Mouse (Mus musculus): ENCODE measurements at regions not wholly inside any gene's neighbourhood (a gene's known extent, or its start where the extent isn't known, plus 50 kb on each side); places are given as distances from the start of the nearest gene placed in this dataset.

DNA sequence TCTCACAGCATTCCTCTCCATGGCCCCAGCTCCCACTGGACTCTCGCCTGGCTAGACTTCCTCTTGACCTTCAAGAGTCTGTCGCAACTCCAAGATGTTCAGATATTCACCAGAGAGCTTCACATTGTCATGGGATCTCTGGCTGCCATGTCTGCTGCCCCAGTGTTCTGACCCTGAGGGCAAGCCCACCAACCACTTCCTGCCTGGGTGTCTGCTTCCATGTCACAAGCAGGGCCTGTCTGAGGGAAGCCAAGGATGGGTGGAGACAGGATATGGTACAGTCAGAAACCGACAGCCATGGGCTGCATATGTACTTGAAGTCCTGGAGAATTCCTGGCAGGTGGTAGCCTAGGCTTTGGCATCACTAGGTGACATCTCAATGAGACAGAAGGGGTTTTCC lies 69.8 kb downstream of the Lsm3 start:
- H3K27me3 ChIP-seq (ENCODE audit: control insufficient read depth, insufficient read depth, low read length): no peaks in the 10 kb centered on the region
- no peak overlapping the region for H3K27ac ChIP-seq (replicated peaks; ENCODE audit: low read depth, low read length)
- no peaks in the 10 kb centered on the region for H3K36me3 ChIP-seq (replicated peaks; ENCODE audit: control insufficient read depth, insufficient read depth, low read depth, low read length)
- WGBS: 66% methylated on average over 3 of the region's 3 CpGs
- H3K4me1 ChIP-seq (ENCODE audit: control insufficient read depth, insufficient read depth, low read length): no peaks in the 10 kb centered on the region
- H3K9me3 ChIP-seq (replicated peaks; ENCODE audit: control insufficient read depth, low read length): no peaks in the 10 kb centered on the region
- ATAC-seq (replicated peaks; ENCODE audit: insufficient number of reproducible peaks, low FRiP score, low TSS enrichment, low read depth) (no peak), DNase-seq (ENCODE audit: low spot score) (no peak)
- no peak overlapping the region for H3K9ac ChIP-seq (replicated peaks; ENCODE audit: low read length)
- H3K4me2 ChIP-seq (ENCODE audit: low read depth, low read length): no peak overlapping the region
- no peak overlapping the region for H3K4me3 ChIP-seq (ENCODE audit: low read depth, low read length)

DNA sequence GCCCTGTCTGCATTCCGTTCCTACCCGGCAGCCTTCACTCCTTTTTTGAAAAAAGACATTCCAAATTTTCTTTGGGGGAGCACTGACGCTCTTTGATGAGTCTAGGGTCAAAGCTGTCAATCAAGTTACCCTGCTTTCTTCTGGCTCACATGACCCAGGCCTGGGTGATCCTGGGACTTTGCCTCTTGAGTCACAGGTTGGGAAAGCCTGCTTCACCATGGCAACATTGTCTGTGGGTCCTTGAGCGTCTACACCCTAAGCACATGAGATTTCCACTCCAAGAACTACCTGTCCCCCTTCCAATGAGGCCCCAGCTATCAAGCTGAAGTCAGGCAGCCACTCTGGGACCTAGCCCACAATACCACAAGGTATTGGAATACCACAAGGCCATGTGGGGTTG lies 73.5 kb downstream of the Lsm3 start:
- DNase-seq (ENCODE audit: low spot score): no peak
- H3K4me3 ChIP-seq (ENCODE audit: low read depth, low read length): no peak overlapping the region
- H3K4me2 ChIP-seq (ENCODE audit: low read depth, low read length): no peak overlapping the region
- no peak for ATAC-seq (replicated peaks; ENCODE audit: insufficient number of reproducible peaks, low FRiP score, low TSS enrichment, low read depth)
- WGBS: 54% methylated on average over 4 of the region's 4 CpGs
- H3K9ac ChIP-seq (replicated peaks; ENCODE audit: low read length): no peak overlapping the region
- H3K27ac ChIP-seq (replicated peaks; ENCODE audit: low read depth, low read length): no peak overlapping the region
- no peaks in the 10 kb centered on the region for H3K27me3 ChIP-seq (ENCODE audit: control insufficient read depth, insufficient read depth, low read length)
- no peaks in the 10 kb centered on the region for H3K4me1 ChIP-seq (ENCODE audit: control insufficient read depth, insufficient read depth, low read length)
- no peaks in the 10 kb centered on the region for H3K36me3 ChIP-seq (replicated peaks; ENCODE audit: control insufficient read depth, insufficient read depth, low read depth, low read length)
- no peaks in the 10 kb centered on the region for H3K9me3 ChIP-seq (replicated peaks; ENCODE audit: control insufficient read depth, low read length)

DNA sequence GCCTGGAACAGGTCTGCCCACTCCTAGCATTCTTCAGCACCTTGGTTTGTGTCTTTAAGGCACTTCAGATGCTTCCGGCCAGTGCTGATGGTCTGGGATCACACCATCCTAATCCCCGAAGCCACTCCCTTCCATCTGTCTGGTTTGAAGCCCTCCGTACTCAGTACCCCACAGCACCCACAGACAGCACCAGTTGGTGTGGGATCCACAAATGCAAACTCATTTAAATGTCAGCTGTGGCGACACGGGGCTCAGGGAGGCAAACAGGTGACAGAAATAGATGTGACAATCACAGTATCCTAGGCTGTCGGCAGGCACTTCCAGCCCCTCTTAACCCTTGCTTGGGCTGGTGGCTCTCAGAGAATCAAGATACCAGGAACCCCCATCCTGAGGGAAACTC lies 74.7 kb downstream of the Lsm3 start:
- Histone ChIP-seq H3K9me3 (replicated peaks; ENCODE audit: control insufficient read depth, low read length) (no peaks in the 10 kb centered on the region), H3K9ac (replicated peaks; ENCODE audit: low read length) (no peak overlapping the region)
- WGBS: 58% methylated on average over 6 of the region's 6 CpGs

DNA sequence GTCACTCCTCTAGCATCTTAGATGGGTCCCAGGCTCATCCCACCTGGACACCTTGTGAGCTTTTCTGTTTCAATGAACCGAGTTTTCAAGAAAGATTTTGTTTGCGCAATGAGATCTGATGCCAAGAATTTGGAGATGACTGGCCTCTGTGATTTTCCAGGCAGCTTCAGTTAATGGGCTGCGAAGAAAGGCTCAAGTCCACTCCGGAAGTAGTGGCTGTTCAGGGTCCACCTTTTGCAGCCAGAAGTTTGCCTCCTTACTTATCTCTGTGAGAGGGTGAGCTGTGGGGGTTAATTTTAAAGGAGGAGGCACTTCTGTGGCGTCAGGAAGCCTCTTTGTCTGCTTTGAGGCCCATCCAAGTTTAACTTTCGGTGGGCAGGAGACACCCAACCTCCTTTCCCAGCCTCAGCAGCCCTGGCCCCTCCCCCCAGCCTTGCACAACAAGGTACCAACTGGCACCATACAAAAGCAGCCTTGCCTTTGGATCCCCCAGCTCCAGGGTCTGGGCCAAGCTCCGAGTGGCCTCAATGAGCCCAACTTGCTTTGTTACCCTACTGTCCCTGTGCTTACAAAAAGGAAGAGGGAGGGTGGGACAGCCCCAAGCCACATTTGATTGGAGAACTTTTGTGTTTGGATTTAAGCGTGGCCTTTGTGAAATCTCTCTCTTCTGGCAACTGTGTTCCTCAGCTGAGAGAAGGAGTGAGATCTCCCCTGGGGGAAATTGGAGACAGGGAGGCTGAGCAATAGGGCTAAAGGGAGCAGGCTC lies 75.3 kb downstream of the Lsm3 start:
- 44% methylated on average over 8 of the region's 8 CpGs for WGBS

More for the DNA sequence above, 74.7 kb downstream of the Lsm3 start:
- no peaks in the 10 kb centered on the region for H3K4me1 ChIP-seq (ENCODE audit: control insufficient read depth, insufficient read depth, low read length)
- no peak overlapping the region for H3K4me3 ChIP-seq (ENCODE audit: low read depth, low read length)
- no peaks in the 10 kb centered on the region for H3K36me3 ChIP-seq (replicated peaks; ENCODE audit: control insufficient read depth, insufficient read depth, low read depth, low read length)
- H3K27ac ChIP-seq (replicated peaks; ENCODE audit: low read depth, low read length): no peak overlapping the region
- no peak overlapping the region for H3K4me2 ChIP-seq (ENCODE audit: low read depth, low read length)
- ATAC-seq (replicated peaks; ENCODE audit: insufficient number of reproducible peaks, low FRiP score, low TSS enrichment, low read depth): no peak
- no peak for DNase-seq (ENCODE audit: low spot score)
- no peaks in the 10 kb centered on the region for H3K27me3 ChIP-seq (ENCODE audit: control insufficient read depth, insufficient read depth, low read length)

DNA sequence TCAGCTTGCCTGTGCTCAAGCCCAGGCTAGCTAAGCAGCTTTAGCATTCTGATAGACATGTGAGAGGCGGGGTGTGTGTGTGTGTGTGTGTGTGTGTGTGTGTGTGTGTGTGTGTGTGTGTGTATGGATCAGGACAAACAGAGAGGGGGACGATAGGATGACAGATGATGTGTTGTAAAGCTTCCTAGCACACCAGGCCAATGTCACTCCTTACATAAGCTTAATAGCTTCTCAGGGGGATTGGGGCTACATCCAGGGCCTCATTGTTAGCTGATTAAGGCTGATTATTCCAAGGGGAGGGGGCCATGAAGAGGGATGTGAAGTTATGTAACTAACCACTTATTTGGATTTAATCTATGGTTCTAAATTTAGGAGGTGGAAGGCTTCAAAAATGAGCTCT lies 76.9 kb downstream of the Lsm3 start:
- Histone ChIP-seq H3K36me3 (replicated peaks; ENCODE audit: control insufficient read depth, insufficient read depth, low read depth, low read length) (no peaks in the 10 kb centered on the region), H3K4me3 (ENCODE audit: low read depth, low read length) (no peak overlapping the region), H3K27ac (replicated peaks; ENCODE audit: low read depth, low read length) (no peak overlapping the region), H3K4me2 (ENCODE audit: low read depth, low read length) (no peak overlapping the region), H3K4me1 (ENCODE audit: control insufficient read depth, insufficient read depth, low read length) (no peaks in the 10 kb centered on the region), H3K9me3 (replicated peaks; ENCODE audit: control insufficient read depth, low read length) (no peaks in the 10 kb centered on the region), H3K9ac (replicated peaks; ENCODE audit: low read length) (no peak overlapping the region), H3K27me3 (ENCODE audit: control insufficient read depth, insufficient read depth, low read length) (no peaks in the 10 kb centered on the region)
- DNase-seq (ENCODE audit: low spot score) (no peak), ATAC-seq (replicated peaks; ENCODE audit: insufficient number of reproducible peaks, low FRiP score, low TSS enrichment, low read depth) (no peak)
- WGBS: 61% methylated on average over 2 of the region's 2 CpGs

More for the DNA sequence above, 75.3 kb downstream of the Lsm3 start:
- Histone ChIP-seq H3K4me1 (ENCODE audit: control insufficient read depth, insufficient read depth, low read length) (no peaks in the 10 kb centered on the region), H3K9me3 (replicated peaks; ENCODE audit: control insufficient read depth, low read length) (no peaks in the 10 kb centered on the region), H3K4me2 (ENCODE audit: low read depth, low read length) (no peak overlapping the region), H3K4me3 (ENCODE audit: low read depth, low read length) (no peak overlapping the region), H3K27me3 (ENCODE audit: control insufficient read depth, insufficient read depth, low read length) (no peaks in the 10 kb centered on the region), H3K9ac (replicated peaks; ENCODE audit: low read length) (no peak overlapping the region), H3K27ac (replicated peaks; ENCODE audit: low read depth, low read length) (no peak overlapping the region), H3K36me3 (replicated peaks; ENCODE audit: control insufficient read depth, insufficient read depth, low read depth, low read length) (no peaks in the 10 kb centered on the region)
- DNase-seq (ENCODE audit: low spot score): no peak
- no peak for ATAC-seq (replicated peaks; ENCODE audit: insufficient number of reproducible peaks, low FRiP score, low TSS enrichment, low read depth)

- 61% methylated on average over 10 of the region's 10 CpGs for WGBS
- Histone ChIP-seq H3K9me3 (replicated peaks; ENCODE audit: control insufficient read depth, low read length) (no peaks in the 10 kb centered on the region), H3K27me3 (ENCODE audit: control insufficient read depth, insufficient read depth, low read length) (no peaks in the 10 kb centered on the region), H3K27ac (replicated peaks; ENCODE audit: low read depth, low read length) (no peak overlapping the region), H3K4me2 (ENCODE audit: low read depth, low read length) (no peak overlapping the region), H3K36me3 (replicated peaks; ENCODE audit: control insufficient read depth, insufficient read depth, low read depth, low read length) (no peaks in the 10 kb centered on the region), H3K4me1 (ENCODE audit: control insufficient read depth, insufficient read depth, low read length) (no peaks in the 10 kb centered on the region), H3K9ac (replicated peaks; ENCODE audit: low read length) (no peak overlapping the region), H3K4me3 (ENCODE audit: low read depth, low read length) (no peak overlapping the region)
- ATAC-seq (replicated peaks; ENCODE audit: insufficient number of reproducible peaks, low FRiP score, low TSS enrichment, low read depth): no peak
- DNase-seq (ENCODE audit: low spot score): no peak
Observed at GRCm38 (mm10) chr6:91598942-91599341, 83.2 kb downstream of the Lsm3 start.

DNA sequence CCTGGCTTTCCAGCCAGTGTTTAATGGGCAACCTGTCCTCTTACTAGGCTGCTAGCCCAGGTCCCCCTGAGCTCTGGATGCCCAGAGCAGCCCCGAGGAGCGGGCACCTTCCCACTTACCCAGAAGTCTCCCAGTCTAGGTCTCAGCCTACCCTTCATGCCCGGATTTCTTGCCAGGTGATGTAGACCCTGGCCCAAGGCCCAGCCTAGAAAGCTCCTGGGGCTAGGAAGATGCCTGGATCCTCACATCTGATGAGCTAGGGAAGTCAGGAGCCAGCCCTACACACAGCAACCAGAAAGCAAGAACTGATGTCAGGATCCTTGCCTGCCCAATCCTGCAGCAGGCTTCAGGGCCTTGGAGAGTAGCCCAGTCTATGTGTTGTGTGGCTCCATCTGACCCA lies 83.7 kb upstream of the Slc6a6 start:
- Histone ChIP-seq H3K27ac (replicated peaks; ENCODE audit: low read depth, low read length) (no peak overlapping the region), H3K36me3 (replicated peaks; ENCODE audit: control insufficient read depth, insufficient read depth, low read depth, low read length) (no peaks in the 10 kb centered on the region), H3K4me2 (ENCODE audit: low read depth, low read length) (no peak overlapping the region), H3K4me1 (ENCODE audit: control insufficient read depth, insufficient read depth, low read length) (no peaks in the 10 kb centered on the region), H3K4me3 (ENCODE audit: low read depth, low read length) (no peak overlapping the region), H3K9me3 (replicated peaks; ENCODE audit: control insufficient read depth, low read length) (no peaks in the 10 kb centered on the region), H3K9ac (replicated peaks; ENCODE audit: low read length) (no peak overlapping the region), H3K27me3 (ENCODE audit: control insufficient read depth, insufficient read depth, low read length) (no peaks in the 10 kb centered on the region)
- no peak for ATAC-seq (replicated peaks; ENCODE audit: insufficient number of reproducible peaks, low FRiP score, low TSS enrichment, low read depth)
- WGBS: 88% methylated on average over 3 of the region's 3 CpGs
- no peak for DNase-seq (ENCODE audit: low spot score)

GRCm38 (mm10) chr6:91606634-91607215 lies 77.1 kb upstream of the Slc6a6 start:
- Histone ChIP-seq H3K4me2 (ENCODE audit: low read depth, low read length) (no peak overlapping the region), H3K9ac (replicated peaks; ENCODE audit: low read length) (no peak overlapping the region), H3K4me3 (ENCODE audit: low read depth, low read length) (no peak overlapping the region), H3K27me3 (ENCODE audit: control insufficient read depth, insufficient read depth, low read length) (no peaks in the 10 kb centered on the region), H3K27ac (replicated peaks; ENCODE audit: low read depth, low read length) (no peak overlapping the region), H3K4me1 (ENCODE audit: control insufficient read depth, insufficient read depth, low read length) (no peaks in the 10 kb centered on the region), H3K9me3 (replicated peaks; ENCODE audit: control insufficient read depth, low read length) (no peaks in the 10 kb centered on the region), H3K36me3 (replicated peaks; ENCODE audit: control insufficient read depth, insufficient read depth, low read depth, low read length) (no peaks in the 10 kb centered on the region)
- DNase-seq (ENCODE audit: low spot score): no peak
- no peak for ATAC-seq (replicated peaks; ENCODE audit: insufficient number of reproducible peaks, low FRiP score, low TSS enrichment, low read depth)
- WGBS: 88% methylated on average over 10 of the region's 10 CpGs

Data from embryonic facial prominence, embryonic 11.5 days (tissue).